Mouse (Mus musculus) kidney, embryonic 16.5 days (tissue): Measurements from ENCODE around the gene Gabpb2. TPM values are rescaled to one million over a fixed set of nuclear protein-coding genes. Genes with fewer than 3 reads are reported as not detected.

Experiments
- ATAC-seq: fragments of 200-750 bp; cut with Nextera tagmentation; 2 replicates; pipeline ENCODE4 v1.8.0; 2017; ENCODE audit warnings: moderate TSS enrichment; ENCODE audit not compliant: low FRiP score, low TSS enrichment
- H3K27ac ChIP-seq: fragments of 300-500 bp; sonication (generic); 2 replicates; pipeline ENCODE4 v1.5.1; 2014; ENCODE audit warnings: low read length
- H3K27me3 ChIP-seq: fragments of 300-500 bp; sonication (generic); 2 replicates; pipeline ENCODE4 v1.6.1; 2014; ENCODE audit warnings: low read length, control low read depth, mixed read lengths; ENCODE audit not compliant: insufficient read depth
- H3K36me3 ChIP-seq: fragments of 300-500 bp; sonication (generic); 2 replicates; pipeline ENCODE4 v1.6.1; 2014; ENCODE audit warnings: low read length, control low read depth, mixed read lengths; ENCODE audit not compliant: insufficient read depth
- H3K4me1 ChIP-seq: fragments of 300-500 bp; sonication (generic); 2 replicates; pipeline ENCODE4 v1.6.1; 2014; ENCODE audit warnings: low read length, control low read depth, mixed read lengths; ENCODE audit not compliant: insufficient read depth
- H3K4me2 ChIP-seq: fragments of 300-500 bp; sonication (generic); replicated peaks from 2 replicates; pipeline ENCODE4 v1.6.1; 2014; ENCODE audit warnings: low read depth, low read length
- H3K4me3 ChIP-seq: fragments of 300-500 bp; sonication (generic); 2 replicates; pipeline ENCODE4 v1.5.1; 2014; ENCODE audit warnings: mild to moderate bottlenecking, low read length
- H3K9ac ChIP-seq: fragments of 300-500 bp; sonication (generic); replicated peaks from 2 replicates; pipeline ENCODE4 v1.6.1; 2014; ENCODE audit warnings: low read length
- H3K9me3 ChIP-seq: fragments of 300-500 bp; sonication (generic); 2 replicates; pipeline ENCODE4 v1.6.1; 2016; ENCODE audit warnings: low read length, control low read depth
- WGBS: fragments of 180-500 bp; shearing (Covaris S2); extraction: QIAGEN DNeasy Blood & Tissue Kit; methylation state at CpG from one replicate; pipeline ENCODE4 v1.1.7; 2014; 5-methylcytosine and 5-hydroxymethylcytosine counted together
- polyA plus RNA-seq: library from polyadenylated mRNA; unstranded; fragments of >200 nt; fragmentation: Nextera tagmentation; extraction: Ambion mirVana; gene quantifications from 2 replicates; pipeline ENCODE4 v1.2.1, GENCODE M21; 2015

The Gabpb2 gene
- polyA plus RNA-seq = 8.8 and 10.8 TPM in 2 replicates

GRCm38 (mm10) chr3:95217255-95218134 lies at the start of gene Gabpb2:
Gabpb2 (minus strand) TSS chr3:95217916.
- Histone ChIP-seq H3K36me3 (peaks cover 36% of the 10 kb centered on the region), H3K4me1 (peaks cover 14% of the 10 kb centered on the region), H3K9ac (peak within 1 kb of the TSS; percentile 99), H3K9me3 (no peaks in the 10 kb centered on the region), H3K4me3 (peak within 1 kb of the TSS; percentile 87), H3K4me2 (peak within 1 kb of the TSS; percentile 77), H3K27ac (peak within 1 kb of the TSS; percentile 100), H3K27me3 (no peaks in the 10 kb centered on the region)
- under 1% methylated on average over 54 of the region's 56 CpGs for WGBS
- peak; percentile 96 for ATAC-seq

- H3K4me3 ChIP-seq = no peak overlapping the region
- H3K9me3 ChIP-seq = no peaks in the 10 kb centered on the region
- no peak for ATAC-seq
- WGBS = 89% methylated on average over 3 of the region's 3 CpGs
- H3K4me2 ChIP-seq = no peak overlapping the region
- peaks cover 23% of the 10 kb centered on the region for H3K36me3 ChIP-seq
- peaks cover 3% of the 10 kb centered on the region; the same call in 1 of the 2 replicates for H3K4me1 ChIP-seq
- H3K27me3 ChIP-seq = no peaks in the 10 kb centered on the region
- H3K9ac ChIP-seq = no peak overlapping the region
- H3K27ac ChIP-seq = no peak overlapping the region
These were observed 48.3 kb upstream of the Gabpb2 start for GRCm38 (mm10) chr3:95266052-95266451.

- peaks cover 1% of the 10 kb centered on the region; the same call in 1 of the 2 replicates for H3K4me1 ChIP-seq
- H3K27me3 ChIP-seq = no peaks in the 10 kb centered on the region
- H3K9me3 ChIP-seq = no peaks in the 10 kb centered on the region
- H3K9ac ChIP-seq = no peak overlapping the region
- peaks cover 32% of the 10 kb centered on the region for H3K36me3 ChIP-seq
- no peak overlapping the region for H3K4me3 ChIP-seq
- ATAC-seq = no peak
- H3K27ac ChIP-seq = no peak overlapping the region
- 77% methylated on average over 1 of the region's 1 CpGs for WGBS
- no peak overlapping the region for H3K4me2 ChIP-seq
These were observed 47.0 kb upstream of the Gabpb2 start for GRCm38 (mm10) chr3:95264724-95265123.

GRCm38 (mm10) chr3:95263089-95263739 lies 45.5 kb upstream of the Gabpb2 start:
- no peak overlapping the region for H3K4me3 ChIP-seq
- no peaks in the 10 kb centered on the region for H3K9me3 ChIP-seq
- H3K4me2 ChIP-seq = no peak overlapping the region
- no peaks in the 10 kb centered on the region for H3K4me1 ChIP-seq
- peaks cover 42% of the 10 kb centered on the region for H3K36me3 ChIP-seq
- peak; percentile 85 for ATAC-seq
- no peak overlapping the region for H3K27ac ChIP-seq
- no peaks in the 10 kb centered on the region for H3K27me3 ChIP-seq
- no peak overlapping the region for H3K9ac ChIP-seq
- WGBS = 41% methylated on average over 11 of the region's 11 CpGs

GRCm38 (mm10) chr3:95261975-95262374 lies 44.3 kb upstream of the Gabpb2 start:
- no peak overlapping the region for H3K4me3 ChIP-seq
- WGBS = 96% methylated on average over 4 of the region's 4 CpGs
- H3K4me1 ChIP-seq = no peaks in the 10 kb centered on the region
- no peaks in the 10 kb centered on the region for H3K9me3 ChIP-seq
- H3K27ac ChIP-seq = no peak overlapping the region
- H3K36me3 ChIP-seq = peaks cover 44% of the 10 kb centered on the region
- no peak overlapping the region for H3K4me2 ChIP-seq
- H3K27me3 ChIP-seq = no peaks in the 10 kb centered on the region
- no peak for ATAC-seq
- H3K9ac ChIP-seq = no peak overlapping the region

- Histone ChIP-seq H3K4me2 (no peak overlapping the region), H3K9ac (no peak overlapping the region), H3K36me3 (peaks cover 50% of the 10 kb centered on the region), H3K27ac (no peak overlapping the region), H3K27me3 (no peaks in the 10 kb centered on the region), H3K9me3 (no peaks in the 10 kb centered on the region), H3K4me3 (no peak overlapping the region), H3K4me1 (no peaks in the 10 kb centered on the region)
- no peak for ATAC-seq
- WGBS = 77% methylated on average over 5 of the region's 5 CpGs
These were observed 39.2 kb upstream of the Gabpb2 start for GRCm38 (mm10) chr3:95256931-95257330.

GRCm38 (mm10) chr3:95250783-95251424 lies 33.2 kb upstream of the Gabpb2 start, which contains the start of gene Bnipl:
Bnipl (minus strand) TSS chr3:95251193.
- 0 out of 2 replicates have a peak, but pooled peaks have one; percentile 31 for ATAC-seq
- 50% methylated on average over 7 of the region's 7 CpGs for WGBS
- peaks cover 12% of the 10 kb centered on the region for H3K36me3 ChIP-seq

GRCm38 (mm10) chr3:95250361-95250760 lies 32.6 kb upstream of the Gabpb2 start:
- ATAC-seq = no peak
- Histone ChIP-seq H3K36me3 (peaks cover 14% of the 10 kb centered on the region), H3K9me3 (no peaks in the 10 kb centered on the region), H3K4me3 (no peak overlapping the region), H3K4me1 (peaks cover 3% of the 10 kb centered on the region; the same call in 1 of the 2 replicates), H3K9ac (no peak overlapping the region), H3K27ac (no peak overlapping the region), H3K27me3 (no peaks in the 10 kb centered on the region), H3K4me2 (no peak overlapping the region)
- WGBS = 58% methylated on average over 5 of the region's 5 CpGs

More at GRCm38 (mm10) chr3:95250783-95251424, 33.2 kb upstream of the Gabpb2 start, which contains the start of gene Bnipl:
- Histone ChIP-seq H3K4me3 (no peak within 1 kb of the TSS), H3K9me3 (no peaks in the 10 kb centered on the region), H3K27me3 (no peaks in the 10 kb centered on the region), H3K4me2 (no peak within 1 kb of the TSS; the same call in 1 of the 2 replicates), H3K4me1 (peaks cover 3% of the 10 kb centered on the region; the same call in 1 of the 2 replicates), H3K9ac (no peak within 1 kb of the TSS), H3K27ac (0 out of 2 replicates have a peak within 1 kb of the TSS, but pooled peaks have one; percentile 50)

- H3K4me2 ChIP-seq = no peak overlapping the region
- no peak for ATAC-seq
- H3K9me3 ChIP-seq = no peaks in the 10 kb centered on the region
- no peak overlapping the region for H3K4me3 ChIP-seq
- no peak overlapping the region for H3K27ac ChIP-seq
- H3K4me1 ChIP-seq = peaks cover 3% of the 10 kb centered on the region; the same call in 1 of the 2 replicates
- no peak overlapping the region for H3K9ac ChIP-seq
- 57% methylated on average over 1 of the region's 1 CpGs for WGBS
- no peaks in the 10 kb centered on the region for H3K27me3 ChIP-seq
- H3K36me3 ChIP-seq = peaks cover 12% of the 10 kb centered on the region; the same call in 1 of the 2 replicates
These were observed 30.1 kb upstream of the Gabpb2 start for GRCm38 (mm10) chr3:95247660-95248336.
